Mouse (Mus musculus): ENCODE results near the gene Fkbpl. TPM values are rescaled to one million over a fixed set of nuclear protein-coding genes. Genes with fewer than 3 reads are reported as not detected.

Fkbpl gene
- total and polyA plus RNA-seq, 3 experiments: 6.4 to 7.0 TPM; not detected in 1

DNA sequence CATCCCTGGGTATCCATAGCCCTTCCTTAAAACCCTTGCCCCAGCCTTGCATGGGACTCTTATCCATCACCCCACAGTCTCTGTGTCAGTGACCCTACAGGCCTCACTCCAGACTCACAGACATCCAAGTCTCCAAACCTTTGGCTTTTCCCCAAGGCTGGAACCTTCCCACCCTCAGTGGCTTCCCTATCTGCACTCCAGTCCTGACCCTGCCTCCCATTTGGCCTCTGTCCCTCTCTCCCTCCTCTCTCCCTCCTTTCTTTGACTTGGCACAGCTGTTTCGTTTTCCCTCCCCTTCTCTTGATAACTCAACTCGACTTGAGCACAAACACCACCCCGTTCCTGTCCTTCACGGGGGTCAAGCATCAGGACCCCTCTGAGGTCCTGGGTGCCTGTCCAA lies 45.9 kb downstream of the Fkbpl start:
- H3K79me2 ChIP-seq (ENCODE audit: control insufficient read depth, insufficient read depth, low read length, poor library complexity): no peaks in the 10 kb centered on the region
- H3K36me3 ChIP-seq (ENCODE audit: control insufficient read depth in 1 of 2, insufficient read depth in 2 of 2, low read length in 2 of 2): no peaks in the 10 kb centered on the region
- no peak overlapping the region for H3K27ac ChIP-seq (ENCODE audit: control insufficient read depth, low read depth, low read length)
- TF ChIP-seq HCFC1 (IDR thresholded peaks at IDR 0.05; ENCODE audit: low read depth, low read length) (no peak), TBP (IDR thresholded peaks at IDR 0.05; ENCODE audit: low read depth, low read length) (no peak), CHD1 (IDR thresholded peaks at IDR 0.05; ENCODE audit: low read depth, low read length) (no peak), ELF1 (IDR thresholded peaks at IDR 0.05; ENCODE audit: low read depth, low read length) (no peak), USF1 (IDR thresholded peaks at IDR 0.05; ENCODE audit: low read depth, low read length) (no peak), ZNF384 (IDR thresholded peaks at IDR 0.05; ENCODE audit: low read depth, low read length) (no peak), E2F4 (IDR thresholded peaks at IDR 0.05; ENCODE audit: borderline replicate concordance, low read depth, low read length) (no peak), TAL1 (IDR thresholded peaks at IDR 0.05; ENCODE audit: low read length) (no peak), NRF1 (IDR thresholded peaks at IDR 0.05; ENCODE audit: insufficient read depth, low read depth, low read length, poor library complexity, severe bottlenecking) (no peak), CHD2 (IDR thresholded peaks at IDR 0.05; ENCODE audit: low read length) (no peak), MYB (IDR thresholded peaks at IDR 0.05; ENCODE audit: low read depth, low read length) (no peak), MEF2A (IDR thresholded peaks at IDR 0.05; ENCODE audit: extremely low read depth, insufficient replicate concordance, low read depth, low read length, poor library complexity, severe bottlenecking) (no peak), ZC3H11A (IDR thresholded peaks at IDR 0.05; ENCODE audit: low read depth, low read length) (no peak), MAX (IDR thresholded peaks at IDR 0.05; ENCODE audit: low read length) (no peak), RCOR1 (IDR thresholded peaks at IDR 0.05; ENCODE audit: low read depth, low read length) (no peak), JUND (IDR thresholded peaks at IDR 0.05; ENCODE audit: low read depth, low read length) (no peak), SMC3 (IDR thresholded peaks at IDR 0.05; ENCODE audit: low read depth, low read length) (no peak), GATA1 (IDR thresholded peaks at IDR 0.05; ENCODE audit: low read depth, low read length) (no peak), ZMIZ1 (IDR thresholded peaks at IDR 0.05; ENCODE audit: low read depth, low read length) (no peak), NELFE (IDR thresholded peaks at IDR 0.05; ENCODE audit: low read depth, low read length) (no peak)
- no peak for DNase-seq (ENCODE audit: low read depth, low spot score)
- H3K4me3 ChIP-seq (ENCODE audit: control insufficient read depth in 1 of 2, insufficient read depth in 1 of 2, low read depth in 2 of 2, low read length in 2 of 2): no peak overlapping the region
- H3K9ac ChIP-seq (ENCODE audit: control insufficient read depth, low read depth, low read length, poor library complexity, severe bottlenecking): no peak overlapping the region
- no peaks in the 10 kb centered on the region for H3K9me3 ChIP-seq (replicated peaks; ENCODE audit: insufficient read depth, low read length)
- H3K4me1 ChIP-seq (ENCODE audit: control insufficient read depth in 1 of 2, insufficient read depth in 2 of 2, low read length in 2 of 2): no peaks in the 10 kb centered on the region
- no peaks in the 10 kb centered on the region for H3K27me3 ChIP-seq (ENCODE audit: control insufficient read depth in 1 of 2, insufficient read depth in 2 of 2, low read length in 2 of 2)

DNA sequence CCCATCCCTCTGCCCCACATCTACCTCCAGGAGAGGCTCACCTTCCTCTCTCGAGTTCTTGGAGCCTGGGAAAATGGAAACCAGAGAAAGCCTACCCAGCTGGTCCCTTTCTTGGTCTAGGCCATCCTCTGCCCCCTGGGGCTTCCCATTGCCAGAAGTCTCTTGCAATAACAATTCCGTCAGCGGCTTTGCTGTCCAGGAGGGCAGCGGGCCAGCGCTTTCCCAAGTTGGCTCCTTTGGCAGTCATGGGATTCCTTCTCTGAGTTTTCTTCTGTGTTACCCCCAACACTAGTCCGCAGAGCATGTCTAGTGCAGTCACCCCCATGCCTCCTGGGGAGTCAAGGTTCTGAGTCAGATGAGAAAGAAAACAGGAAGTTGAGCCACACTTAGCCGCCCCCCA lies 48.3 kb downstream of the Fkbpl start:
- Histone ChIP-seq H3K27ac (ENCODE audit: control insufficient read depth, low read depth, low read length) (no peak overlapping the region), H3K4me3 (ENCODE audit: control insufficient read depth in 1 of 2, insufficient read depth in 1 of 2, low read depth in 2 of 2, low read length in 2 of 2) (no peak overlapping the region), H3K79me2 (ENCODE audit: control insufficient read depth, insufficient read depth, low read length, poor library complexity) (no peaks in the 10 kb centered on the region), H3K27me3 (ENCODE audit: control insufficient read depth in 1 of 2, insufficient read depth in 2 of 2, low read length in 2 of 2) (no peaks in the 10 kb centered on the region), H3K4me1 (ENCODE audit: control insufficient read depth in 1 of 2, insufficient read depth in 2 of 2, low read length in 2 of 2) (no peaks in the 10 kb centered on the region), H3K36me3 (ENCODE audit: control insufficient read depth in 1 of 2, insufficient read depth in 2 of 2, low read length in 2 of 2) (no peaks in the 10 kb centered on the region), H3K9ac (ENCODE audit: control insufficient read depth, low read depth, low read length, poor library complexity, severe bottlenecking) (no peak overlapping the region), H3K9me3 (replicated peaks; ENCODE audit: insufficient read depth, low read length) (no peaks in the 10 kb centered on the region)
- DNase-seq (ENCODE audit: low read depth, low spot score): no peak
- TF ChIP-seq MEF2A (IDR thresholded peaks at IDR 0.05; ENCODE audit: extremely low read depth, insufficient replicate concordance, low read depth, low read length, poor library complexity, severe bottlenecking) (no peak), UBTF (IDR thresholded peaks at IDR 0.05; ENCODE audit: borderline replicate concordance, insufficient read depth, low read depth, low read length) (no peak), POLR2A (IDR thresholded peaks at IDR 0.05; ENCODE audit: control insufficient read depth in 1 of 2, insufficient read depth in 1 of 2, low read depth in 1 of 2, low read length in 2 of 2, poor library complexity in 1 of 2) (no peak), GABPA (IDR thresholded peaks at IDR 0.05; ENCODE audit: low read depth, low read length) (no peak), TCF12 (IDR thresholded peaks at IDR 0.05; ENCODE audit: low read depth, low read length) (no peak), TAL1 (IDR thresholded peaks at IDR 0.05; ENCODE audit: low read length) (no peak), BHLHE40 (IDR thresholded peaks at IDR 0.05; ENCODE audit: borderline replicate concordance, low read depth, low read length) (no peak)
